Mouse (Mus musculus) bone marrow macrophage, adult 2 months (primary cell): ENCODE results near the gene Tub.

Source experiments
- CTCF ChIP-seq: IDR thresholded peaks from 2 replicates; pipeline ENCODE4 v1.5.1; 2012; ENCODE audit warnings: low read depth, mild to moderate bottlenecking, low read length, moderate library complexity
- POLR2A ChIP-seq: IDR thresholded peaks from 2 replicates; pipeline ENCODE4 v1.6.1; 2012; ENCODE audit warnings: mild to moderate bottlenecking, low read depth, low read length, borderline replicate concordance

DNA sequence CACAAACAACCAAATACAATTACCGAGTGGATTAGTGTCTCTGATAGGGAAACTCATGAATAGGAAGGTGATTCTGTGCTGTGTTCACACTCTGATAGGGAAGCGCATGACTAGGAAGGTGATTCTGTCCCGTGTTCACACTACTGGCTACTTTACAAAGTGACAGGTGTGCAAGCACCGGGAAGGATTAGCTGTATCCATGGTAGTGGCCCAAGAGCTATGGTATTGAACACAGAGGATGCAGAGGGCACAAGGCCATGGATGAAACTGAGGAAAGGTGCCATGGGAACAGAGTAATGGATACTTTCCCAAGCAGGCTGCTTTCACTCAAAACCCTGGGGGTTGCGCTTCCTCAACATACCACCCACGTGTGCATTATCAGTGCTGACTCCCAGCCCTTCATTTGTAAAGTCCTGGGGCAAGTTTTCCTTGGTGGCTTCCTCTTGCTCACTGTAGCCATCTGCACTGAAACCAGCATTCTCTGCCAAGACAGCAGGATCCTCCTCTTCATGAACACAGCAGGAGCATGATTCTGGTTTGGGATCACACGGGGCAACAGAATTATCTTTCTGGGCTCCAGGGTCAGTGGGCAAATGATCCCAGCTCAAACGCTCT lies 88.1 kb downstream of the Tub start:
- TF ChIP-seq CTCF (no peak), POLR2A (no peak)
